Mouse (Mus musculus) lung, embryonic 14.5 days (tissue): ENCODE data around the gene Npas1. TPM values are rescaled to one million over a fixed set of nuclear protein-coding genes. Genes with fewer than 3 reads are reported as not detected.
A peak's percentile ranks its signal among the peaks of the same experiment; 100 is the strongest.

Source experiments
- ATAC-seq: fragments of 200-750 bp; cut with Nextera tagmentation; 2 replicates; pipeline ENCODE4 v1.8.0; 2017; ENCODE audit warnings: mild to moderate bottlenecking, moderate TSS enrichment, moderate library complexity; ENCODE audit not compliant: insufficient read depth
- DNase-seq: peaks from one replicate; pipeline ENCODE4 v3.0.0-alpha.2; 2015
- H3K27ac ChIP-seq: fragments of 300-500 bp; sonication (generic); 2 replicates; pipeline ENCODE4 v1.5.1; 2014; ENCODE audit warnings: low read depth, mild to moderate bottlenecking, moderate library complexity
- H3K27me3 ChIP-seq: fragments of 300-500 bp; sonication (generic); 2 replicates; pipeline ENCODE4 v1.6.1; 2014; ENCODE audit warnings: low read length, control low read depth; ENCODE audit not compliant: insufficient read depth
- H3K36me3 ChIP-seq: fragments of 300-500 bp; sonication (generic); 2 replicates; pipeline ENCODE4 v1.6.1; 2014; ENCODE audit warnings: control low read depth; ENCODE audit not compliant: insufficient read depth
- H3K4me1 ChIP-seq: fragments of 300-500 bp; sonication (generic); 2 replicates; pipeline ENCODE4 v1.6.1; 2014; ENCODE audit warnings: antibody characterized with exemption, control low read depth; ENCODE audit not compliant: insufficient read depth
- H3K4me2 ChIP-seq: fragments of 300-500 bp; sonication (generic); 2 replicates; pipeline ENCODE4 v1.6.1; 2014; ENCODE audit warnings: mild to moderate bottlenecking
- H3K4me3 ChIP-seq: fragments of 300-500 bp; sonication (generic); 2 replicates; pipeline ENCODE4 v1.5.1; 2014; ENCODE audit warnings: low read depth, low read length
- H3K9ac ChIP-seq: fragments of 300-500 bp; sonication (generic); 2 replicates; pipeline ENCODE4 v1.6.1; 2014
- H3K9me3 ChIP-seq: fragments of 300-500 bp; sonication (generic); 2 replicates; pipeline ENCODE4 v1.6.1; 2016; ENCODE audit warnings: low read depth, low read length, control low read depth
- CTCF ChIP-seq: IDR thresholded peaks from 2 replicates; pipeline ENCODE4 v1.5.1; 2016; ENCODE audit warnings: antibody characterized with exemption, low read depth
- WGBS: fragments of 180-500 bp; shearing (Covaris S2); extraction: QIAGEN DNeasy Blood & Tissue Kit; methylation state at CpG from one replicate; pipeline ENCODE4 v1.1.7; 2014; 5-methylcytosine and 5-hydroxymethylcytosine counted together
- polyA plus RNA-seq: library from polyadenylated mRNA; unstranded; fragments of >200 nt; fragmentation: Nextera tagmentation; extraction: Ambion mirVana; gene quantifications from 2 replicates; pipeline ENCODE4 v1.2.1, GENCODE M21; 2014

Npas1 gene
- polyA plus RNA-seq, 1 experiment from 2014 or later: not detected

DNA sequence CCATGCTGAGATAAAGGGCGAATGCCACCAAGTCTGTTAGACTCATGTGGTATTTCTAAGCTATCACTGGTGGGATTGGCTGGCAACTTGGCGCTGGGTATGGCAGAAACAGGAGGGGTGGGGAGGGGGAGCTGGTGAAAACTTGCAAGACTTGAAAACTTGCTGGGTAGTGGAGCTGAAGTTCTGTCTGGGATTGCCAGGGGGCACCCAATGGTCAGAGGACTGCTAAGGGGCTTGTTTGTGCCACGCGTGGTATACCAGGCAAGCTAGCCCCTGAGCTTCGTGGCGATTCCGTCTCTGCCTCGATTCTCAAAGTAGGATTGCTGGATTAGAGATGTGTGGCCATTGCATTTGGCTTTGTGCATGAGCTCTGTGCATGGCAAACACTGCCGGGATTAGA, 12.4 kb upstream of the Npas1 start:
- no peak for TF ChIP-seq CTCF

DNA sequence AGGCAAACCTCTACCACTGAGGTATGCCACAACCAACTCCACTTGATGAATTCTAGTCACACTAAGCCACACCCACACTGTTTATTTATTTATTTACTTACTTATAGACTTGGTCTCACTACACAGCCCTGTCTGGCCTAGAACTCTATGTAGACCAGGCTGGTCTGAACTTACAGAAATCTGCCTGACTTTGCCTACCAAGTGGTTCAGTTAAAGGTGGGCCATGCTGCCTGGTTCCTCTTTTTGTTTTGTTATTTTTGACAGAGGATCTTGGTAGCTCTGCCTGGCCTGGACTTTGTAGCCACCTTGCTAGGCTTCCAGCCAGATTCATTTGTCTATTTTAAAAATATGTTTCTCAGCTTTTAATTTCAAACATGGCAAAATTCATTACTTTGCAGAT, 11.3 kb upstream of the Npas1 start:
- Histone ChIP-seq H3K4me1 (no peaks in the 10 kb centered on the region), H3K27ac (no peak overlapping the region), H3K36me3 (no peaks in the 10 kb centered on the region), H3K4me3 (no peak overlapping the region), H3K4me2 (no peak overlapping the region), H3K9me3 (no peaks in the 10 kb centered on the region), H3K27me3 (no peaks in the 10 kb centered on the region), H3K9ac (no peak overlapping the region)
- TF ChIP-seq CTCF: no peak
- ATAC-seq (no peak), DNase-seq (no peak)

More for the DNA sequence above, 12.4 kb upstream of the Npas1 start:
- ATAC-seq (no peak), DNase-seq (no peak)
- no peaks in the 10 kb centered on the region for H3K9me3 ChIP-seq
- H3K27me3 ChIP-seq: no peaks in the 10 kb centered on the region
- H3K36me3 ChIP-seq: no peaks in the 10 kb centered on the region
- H3K9ac ChIP-seq: no peak overlapping the region
- no peak overlapping the region for H3K4me2 ChIP-seq
- no peak overlapping the region for H3K27ac ChIP-seq
- H3K4me1 ChIP-seq: no peaks in the 10 kb centered on the region
- no peak overlapping the region for H3K4me3 ChIP-seq
- 83% methylated on average over 9 of the region's 9 CpGs for WGBS

DNA sequence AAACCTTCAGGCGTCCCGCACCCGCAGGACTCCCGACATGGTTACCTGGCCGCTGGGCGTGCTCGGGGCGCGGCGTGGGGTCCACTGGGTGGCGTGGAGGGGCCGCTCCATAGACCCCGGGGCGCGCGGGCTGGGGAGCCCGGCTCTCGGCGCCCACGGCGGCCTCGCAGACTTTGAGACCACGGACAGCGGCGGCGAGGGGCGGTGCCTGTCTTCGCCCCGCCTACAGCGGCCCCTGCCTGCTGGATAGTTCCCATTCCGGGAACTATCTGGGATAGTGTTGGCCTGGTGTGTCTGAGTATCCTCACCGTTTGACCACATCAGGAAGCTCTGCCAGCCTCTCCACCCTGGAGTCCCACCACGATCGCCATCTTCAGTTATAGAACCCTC, 933 bp downstream of the Npas1 start:
- no peak for TF ChIP-seq CTCF
- ATAC-seq: peak; percentile 47; the same call in 1 of the 2 replicates

DNA sequence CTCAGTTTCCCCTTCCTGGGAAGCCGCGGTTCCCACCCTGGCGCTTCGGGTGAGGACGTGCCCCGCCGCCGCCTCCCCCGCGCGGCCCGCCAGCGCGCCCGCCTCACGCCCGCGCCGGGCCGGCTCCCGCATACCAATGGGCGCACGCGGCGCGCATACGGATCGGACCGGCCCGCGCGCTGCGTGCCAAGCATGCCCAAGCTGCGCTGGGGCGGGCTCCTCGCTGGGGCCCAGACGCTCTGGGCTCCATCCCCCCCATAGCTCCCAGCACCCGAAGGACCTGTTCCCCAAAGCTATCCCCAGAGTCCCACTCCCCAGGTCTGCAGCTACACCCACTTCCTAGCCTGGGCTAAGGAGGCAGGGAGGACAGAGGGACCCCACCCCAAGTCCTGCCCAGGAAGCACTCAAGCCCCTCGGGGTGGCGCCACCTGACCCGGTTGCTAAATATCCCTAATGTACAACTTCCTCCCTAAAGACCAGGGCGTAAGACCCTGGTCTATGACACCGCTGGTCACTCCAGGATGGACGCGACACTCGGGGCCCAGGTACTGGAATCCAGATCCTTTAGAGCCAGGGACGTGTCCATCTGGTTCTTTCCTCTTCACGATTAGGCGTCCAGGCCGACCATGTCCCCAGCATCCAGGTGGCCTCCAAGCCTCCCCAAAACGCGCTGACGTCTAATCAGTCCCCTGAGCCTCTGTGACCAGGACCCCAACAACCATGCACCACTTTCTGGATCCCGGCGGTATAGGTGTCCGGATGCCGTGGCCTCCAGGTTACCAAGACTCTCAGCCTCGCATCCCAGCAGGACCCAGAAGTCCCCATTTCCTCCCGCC, 1.5 kb downstream of the Npas1 start:
- H3K4me1 ChIP-seq: no peaks in the 10 kb centered on the region
- H3K9ac ChIP-seq: no peak overlapping the region
- no peak overlapping the region for H3K27ac ChIP-seq
- DNase-seq (no peak), ATAC-seq (no peak)
- H3K4me2 ChIP-seq: peak overlapping the region; percentile 57
- no peaks in the 10 kb centered on the region for H3K9me3 ChIP-seq
- TF ChIP-seq CTCF: no peak
- H3K36me3 ChIP-seq: no peaks in the 10 kb centered on the region
- H3K27me3 ChIP-seq: peaks cover 64% of the 10 kb centered on the region
- peak overlapping the region; percentile 27 for H3K4me3 ChIP-seq
- WGBS: 2% methylated on average over 55 of the region's 59 CpGs

More for the DNA sequence above, 933 bp downstream of the Npas1 start:
- 1% methylated on average over 34 of the region's 34 CpGs for WGBS
- Histone ChIP-seq H3K4me2 (peak overlapping the region; percentile 57), H3K27me3 (peaks cover 60% of the 10 kb centered on the region), H3K9me3 (no peaks in the 10 kb centered on the region), H3K36me3 (no peaks in the 10 kb centered on the region), H3K4me3 (peak overlapping the region; percentile 27), H3K27ac (no peak overlapping the region), H3K9ac (no peak overlapping the region), H3K4me1 (no peaks in the 10 kb centered on the region)
- peak; percentile 70 for DNase-seq

DNA sequence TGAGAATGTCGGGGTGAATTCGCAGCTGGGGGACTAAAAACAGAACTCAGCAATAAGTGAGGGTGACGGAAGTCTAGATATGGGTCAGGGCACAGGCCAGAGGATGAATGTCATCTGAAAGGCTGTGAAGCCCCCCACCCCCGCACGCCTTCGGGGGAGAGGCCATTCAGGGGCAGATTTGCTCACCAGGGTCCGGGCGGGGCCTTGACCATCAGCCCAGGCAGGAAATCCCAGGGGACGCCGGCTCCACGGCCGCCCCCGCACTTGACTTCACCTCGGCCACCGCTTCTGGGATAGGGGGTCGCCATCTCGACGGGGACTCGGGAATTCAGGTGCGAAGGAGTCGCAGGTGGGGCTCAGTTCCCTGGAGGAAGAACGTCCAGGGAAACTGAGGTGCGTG, 2.2 kb downstream of the Npas1 start:
- Histone ChIP-seq H3K4me3 (0 out of 2 replicates have a peak overlapping the region, but pooled peaks have one; percentile 27), H3K9ac (no peak overlapping the region), H3K4me1 (no peaks in the 10 kb centered on the region), H3K27ac (no peak overlapping the region), H3K4me2 (peak overlapping the region; percentile 31; the same call in 1 of the 2 replicates), H3K36me3 (no peaks in the 10 kb centered on the region), H3K27me3 (peaks cover 64% of the 10 kb centered on the region), H3K9me3 (no peaks in the 10 kb centered on the region)
- ATAC-seq (no peak), DNase-seq (no peak)
- no peak for TF ChIP-seq CTCF
- WGBS: 5% methylated on average over 23 of the region's 23 CpGs

DNA sequence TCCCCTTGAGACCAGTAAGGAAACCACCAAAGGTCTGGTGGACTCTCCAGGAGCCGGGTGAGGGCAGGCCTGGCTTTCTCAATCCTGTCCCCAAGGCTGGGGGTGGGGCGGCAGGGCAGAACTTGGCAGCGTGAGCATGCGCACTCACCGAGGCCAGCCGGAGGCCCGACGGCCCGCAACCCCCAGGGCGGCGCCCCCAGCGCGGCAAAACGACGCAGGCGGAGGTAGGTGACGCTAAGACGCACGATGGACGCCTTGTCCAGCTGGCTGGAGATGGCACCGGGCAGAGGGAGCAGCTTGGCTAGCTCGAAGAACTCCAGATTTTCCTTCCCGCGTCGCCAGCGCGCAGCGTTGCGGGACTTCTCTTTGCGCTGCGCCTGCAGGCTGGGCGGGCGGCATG, 3.1 kb downstream of the Npas1 start:
- 6% methylated on average over 33 of the region's 33 CpGs for WGBS

DNA sequence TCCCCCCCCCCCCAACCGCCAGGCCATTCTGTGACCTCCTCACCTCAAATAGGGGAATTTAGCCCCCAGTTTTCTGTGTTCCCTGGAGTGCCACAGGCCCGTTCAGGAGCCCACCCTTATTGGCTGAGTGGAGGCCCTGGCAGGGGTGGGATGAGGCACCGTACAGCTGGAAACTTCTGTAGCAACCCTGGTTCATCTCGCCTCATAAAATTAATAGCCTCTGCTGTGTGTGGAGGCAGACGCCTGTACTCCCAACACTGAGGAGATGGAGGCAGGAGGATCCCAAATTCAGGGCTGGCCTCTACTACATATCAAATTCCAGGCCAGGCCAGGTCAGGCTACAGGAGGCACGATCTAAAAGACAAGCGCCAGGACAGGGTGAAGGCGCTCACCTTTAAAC, 3.7 kb downstream of the Npas1 start:
- ATAC-seq (no peak), DNase-seq (no peak)
- TF ChIP-seq CTCF: no peak

More for the DNA sequence above, 3.1 kb downstream of the Npas1 start:
- H3K27me3 ChIP-seq: peaks cover 64% of the 10 kb centered on the region
- no peaks in the 10 kb centered on the region for H3K36me3 ChIP-seq
- H3K9ac ChIP-seq: no peak overlapping the region
- H3K4me2 ChIP-seq: peak overlapping the region; percentile 43
- TF ChIP-seq CTCF: no peak
- no peaks in the 10 kb centered on the region for H3K4me1 ChIP-seq
- no peaks in the 10 kb centered on the region for H3K9me3 ChIP-seq
- no peak for DNase-seq
- ATAC-seq: no peak
- no peak overlapping the region for H3K27ac ChIP-seq
- H3K4me3 ChIP-seq: peak overlapping the region; percentile 19; the same call in 1 of the 2 replicates

More for the DNA sequence above, 3.7 kb downstream of the Npas1 start:
- no peak overlapping the region for H3K4me2 ChIP-seq
- no peaks in the 10 kb centered on the region for H3K36me3 ChIP-seq
- 51% methylated on average over 8 of the region's 8 CpGs for WGBS
- H3K9ac ChIP-seq: no peak overlapping the region
- no peak overlapping the region for H3K4me3 ChIP-seq
- H3K4me1 ChIP-seq: no peaks in the 10 kb centered on the region
- H3K27ac ChIP-seq: no peak overlapping the region
- no peaks in the 10 kb centered on the region for H3K9me3 ChIP-seq
- peaks cover 64% of the 10 kb centered on the region for H3K27me3 ChIP-seq
